Mouse (Mus musculus) cortical plate, adult 2 months (tissue): ENCODE measurements at regions not wholly inside any gene's neighbourhood (a gene's known extent, or its start where the extent isn't known, plus 50 kb on each side); places are given as distances from the start of the nearest gene placed in this dataset.
A peak's percentile ranks its signal among the peaks of the same experiment; 100 is the strongest.
"Not testable (repeated sequence)": the region's sequence is repeated elsewhere in the genome, so short reads cannot be mapped to it uniquely, and the experiment has no call there.

Experiments used
- H3K27ac ChIP-seq: fragments of 200-500 bp; 2 replicates; pipeline ENCODE4 v1.5.1; 2012; ENCODE audit warnings: low read length, control low read depth, inconsistent platforms; ENCODE audit not compliant: insufficient read depth
- H3K4me1 ChIP-seq: fragments of 200-500 bp; 2 replicates; pipeline ENCODE4 v1.6.1; 2011; ENCODE audit warnings: low read length; ENCODE audit not compliant: control insufficient read depth, insufficient read depth
- H3K4me3 ChIP-seq: fragments of 200-500 bp; 2 replicates; pipeline ENCODE4 v1.5.1; 2011; ENCODE audit warnings: mild to moderate bottlenecking, low read length, control low read depth; ENCODE audit not compliant: insufficient read depth
- CTCF ChIP-seq: fragments of 200-500 bp; IDR thresholded peaks from 2 replicates; pipeline ENCODE4 v1.5.1; 2011; ENCODE audit warnings: mild to moderate bottlenecking, control low read depth, low read length; ENCODE audit not compliant: insufficient read depth; ENCODE audit errors: extremely low read depth
- POLR2A ChIP-seq: fragments of 200-500 bp; IDR thresholded peaks from 2 replicates; pipeline ENCODE4 v1.6.1; 2011; ENCODE audit warnings: mild to moderate bottlenecking, low read length, control low read depth; ENCODE audit not compliant: insufficient read depth; ENCODE audit errors: extremely low read depth

- Histone ChIP-seq H3K4me1 (peaks cover 3% of the 10 kb centered on the region; the same call in 1 of the 2 replicates), H3K27ac (no peak overlapping the region), H3K4me3 (no peak overlapping the region)
- TF ChIP-seq CTCF: no peak
- TF ChIP-seq POLR2A: no peak
These were observed 82.9 kb upstream of the Cep85l start for GRCm38 (mm10) chr10:53462449-53463308.

DNA sequence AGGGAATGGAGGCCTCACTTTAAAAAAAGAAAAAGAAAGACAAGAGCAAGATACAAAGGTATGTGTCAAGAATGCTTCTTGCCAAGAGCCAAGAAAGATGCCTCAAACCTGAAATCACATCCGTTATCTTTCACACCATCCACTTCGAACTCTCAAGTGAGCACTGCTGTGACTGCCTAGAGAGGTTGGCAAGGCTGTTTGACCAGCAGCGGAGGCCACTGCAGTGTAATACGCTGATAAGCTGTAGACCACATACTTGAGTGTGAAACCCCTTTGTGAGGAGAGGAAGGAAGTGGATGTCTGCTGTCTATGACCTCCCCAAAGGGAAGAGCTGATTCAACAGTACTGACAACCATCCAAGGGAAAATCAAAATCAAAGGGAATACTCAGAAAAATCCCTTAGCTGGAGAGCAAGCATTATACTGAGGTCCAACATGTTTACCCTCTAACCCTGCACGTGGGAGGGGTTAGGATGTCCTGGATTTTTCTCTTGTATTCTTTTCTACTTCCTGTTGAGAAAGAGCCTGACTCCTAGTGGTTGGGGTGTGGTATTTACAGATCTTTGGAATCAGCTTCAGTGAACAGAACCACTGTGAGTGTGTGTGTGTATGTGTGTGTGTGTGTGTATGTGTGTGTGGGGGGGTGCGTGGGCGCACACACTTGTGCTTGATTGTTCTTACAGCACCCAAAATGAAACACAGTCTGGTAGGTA is 81.5 kb upstream of the Cep85l start:
- Histone ChIP-seq H3K4me3 (no peak overlapping the region), H3K4me1 (peaks cover 3% of the 10 kb centered on the region; the same call in 1 of the 2 replicates), H3K27ac (no peak overlapping the region)
- TF ChIP-seq POLR2A: no peak
- TF ChIP-seq CTCF: 0 out of 2 replicates have a peak, but pooled peaks have one; percentile 6

DNA sequence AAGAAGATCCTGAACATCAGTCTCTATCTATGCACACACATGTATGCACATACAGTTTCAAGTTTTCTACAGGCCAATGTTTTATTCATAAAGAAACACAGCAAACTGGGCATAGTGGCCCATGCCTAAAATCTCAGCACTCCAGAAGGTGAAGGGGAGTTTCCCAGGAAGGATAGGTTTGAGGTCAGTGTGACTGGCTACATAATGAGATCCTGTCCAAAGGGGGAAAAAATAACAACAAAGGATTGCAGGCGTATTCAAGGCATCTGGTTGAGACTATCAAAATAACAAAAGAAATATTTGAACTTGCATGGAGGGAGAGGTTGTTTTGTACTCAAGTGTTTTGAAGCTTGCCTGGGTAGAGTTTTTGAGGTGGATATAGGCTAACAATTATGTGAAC is 80.0 kb upstream of the Cep85l start:
- H3K27ac ChIP-seq, H3K4me3 ChIP-seq, H3K4me1 ChIP-seq: not testable (repeated sequence)

DNA sequence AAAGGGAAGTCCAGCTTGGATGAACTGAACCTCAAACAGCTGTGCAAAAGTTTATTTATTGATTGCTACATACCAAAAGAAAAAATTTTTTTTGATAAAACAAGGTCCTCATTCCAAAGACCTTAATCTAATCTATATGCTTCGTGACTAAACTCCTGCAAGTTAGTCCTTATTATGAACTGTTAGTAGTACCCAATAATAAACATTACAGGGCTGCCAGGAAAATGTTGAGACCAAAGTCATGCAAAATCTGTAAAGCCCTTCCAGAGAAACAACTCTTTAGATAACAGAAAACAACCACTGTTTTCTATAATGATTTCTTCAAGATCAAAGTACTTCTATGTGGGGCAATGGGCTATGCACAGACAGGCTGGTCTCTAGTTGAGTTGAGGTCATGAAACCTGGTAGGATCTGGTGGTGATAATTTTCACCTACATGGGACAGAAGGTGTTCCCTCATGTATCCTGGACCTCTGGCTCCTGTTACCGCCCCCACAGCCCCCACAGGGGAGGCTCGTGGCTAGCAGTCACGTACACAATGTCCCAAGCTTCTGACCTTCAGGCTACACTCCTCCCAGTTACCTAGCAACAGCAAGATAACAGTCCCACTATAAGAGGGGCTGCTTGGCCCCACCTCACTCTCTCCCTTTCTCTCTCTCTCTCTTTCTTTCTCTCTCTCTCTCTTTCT is 76.4 kb upstream of the Cep85l start:
- Histone ChIP-seq H3K27ac (no peak overlapping the region), H3K4me1 (no peaks in the 10 kb centered on the region), H3K4me3 (no peak overlapping the region)
- TF ChIP-seq CTCF (no peak), POLR2A (no peak)

DNA sequence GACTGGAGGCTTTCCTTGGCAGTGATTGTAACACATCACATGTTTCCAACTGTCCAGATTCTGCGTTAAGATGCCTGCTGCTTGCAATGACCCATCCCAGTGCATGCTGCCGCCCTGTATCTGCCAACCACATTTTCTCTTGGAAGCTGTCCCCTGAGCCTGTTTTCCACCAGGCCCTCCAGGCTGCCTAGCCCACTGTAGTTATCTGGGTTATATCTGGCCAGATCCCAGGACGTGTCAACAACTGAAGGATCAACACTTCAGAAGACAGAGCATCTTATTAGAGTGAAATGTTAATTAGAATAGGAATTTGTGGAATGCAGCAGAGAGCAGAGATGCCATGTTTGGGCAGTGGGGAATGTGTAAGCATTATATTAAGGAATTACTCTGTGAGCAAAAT is 65.0 kb upstream of the Cep85l start:
- Histone ChIP-seq H3K4me3 (no peak overlapping the region), H3K27ac (no peak overlapping the region), H3K4me1 (no peaks in the 10 kb centered on the region)
- TF ChIP-seq CTCF: no peak
- no peak for TF ChIP-seq POLR2A

- H3K4me3 ChIP-seq: no peak overlapping the region
- no peaks in the 10 kb centered on the region for H3K4me1 ChIP-seq
- no peak overlapping the region for H3K27ac ChIP-seq
- TF ChIP-seq CTCF (no peak), POLR2A (no peak)
These were observed 63.7 kb upstream of the Cep85l start for GRCm38 (mm10) chr10:53443443-53443842.

GRCm38 (mm10) chr10:53442912-53443311 is 63.2 kb upstream of the Cep85l start:
- H3K4me1 ChIP-seq: no peaks in the 10 kb centered on the region
- no peak overlapping the region for H3K27ac ChIP-seq
- TF ChIP-seq CTCF (no peak), POLR2A (no peak)
- H3K4me3 ChIP-seq: no peak overlapping the region

- no peak overlapping the region for H3K27ac ChIP-seq
- no peak overlapping the region for H3K4me3 ChIP-seq
- no peak for TF ChIP-seq POLR2A
- TF ChIP-seq CTCF: no peak
- H3K4me1 ChIP-seq: no peaks in the 10 kb centered on the region; the same call in 1 of the 2 replicates
These were observed 60.5 kb upstream of the Cep85l start for GRCm38 (mm10) chr10:53440251-53440650.

- no peak overlapping the region for H3K27ac ChIP-seq
- H3K4me3 ChIP-seq: no peak overlapping the region
- TF ChIP-seq CTCF (no peak), POLR2A (no peak)
- H3K4me1 ChIP-seq: no peaks in the 10 kb centered on the region; the same call in 1 of the 2 replicates
These were observed 58.6 kb upstream of the Cep85l start for GRCm38 (mm10) chr10:53438388-53438787.
